Mouse (Mus musculus) frontal cortex, postnatal 25 days (tissue): ENCODE results near the gene Olfr39.
"Not testable (repeated sequence)": the region's sequence is repeated elsewhere in the genome, so short reads cannot be mapped to it uniquely, and the experiment has no call there.

Source experiments
- DNase-seq, 2 experiments: peaks; one replicate each; pipeline ENCODE4 v3.0.0; 2022; ENCODE audit warnings: low spot score in 2 of 2

Olfr39 gene

GRCm38 (mm10) chr9:20282051-20282450 lies at the start of gene Olfr39:
TSS of gene Olfr39 (plus strand) at chr9:20282351.
- DNase-seq = no peak

GRCm38 (mm10) chr9:20236819-20237218 lies 45.3 kb upstream of the Olfr39 start, which contains the start of gene Olfr872:
TSS of gene Olfr872 (plus strand) at chr9:20237119.
- DNase-seq = no peak

DNA sequence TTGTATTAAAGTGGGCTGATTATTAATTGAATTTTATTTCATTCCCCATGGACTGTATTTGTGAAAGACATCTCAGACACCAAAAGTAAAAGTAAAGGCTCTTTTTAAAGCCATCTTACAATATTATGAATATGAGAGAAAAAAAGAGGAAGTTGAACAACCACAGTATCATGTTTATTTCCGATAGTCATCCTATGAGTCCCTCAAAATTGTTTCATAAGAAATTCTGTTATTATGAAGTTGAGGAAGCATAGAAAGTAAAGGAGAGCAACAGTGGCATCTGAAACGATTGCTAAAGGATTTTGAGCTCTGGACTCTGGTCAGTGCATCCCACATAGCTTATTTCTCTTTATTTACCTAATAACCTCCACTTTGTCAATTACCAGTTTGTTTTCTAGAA lies 44.8 kb upstream of the Olfr39 start:
- DNase-seq = no peak

GRCm38 (mm10) chr9:20295562-20295961 lies 13.4 kb downstream of the Olfr39 start:
- DNase-seq = not testable (repeated sequence)

GRCm38 (mm10) chr9:20298232-20298631 lies 16.1 kb downstream of the Olfr39 start, which contains the start of gene Olfr873:
TSS of gene Olfr873 (plus strand) at chr9:20298532.
- DNase-seq = no peak

- DNase-seq = no peak
Observed at GRCm38 (mm10) chr9:20335994-20336393, 53.8 kb downstream of the Olfr39 start, which contains the start of gene Olfr18. TSS of gene Olfr18 (minus strand) at chr9:20336094.
